Mouse (Mus musculus): ENCODE results near the gene Fbxl7.
A peak's percentile ranks its signal among the peaks of the same experiment; 100 is the strongest.
"Not testable (repeated sequence)": the region's sequence is repeated elsewhere in the genome, so short reads cannot be mapped to it uniquely, and the experiment has no call there.

Fbxl7 gene

DNA sequence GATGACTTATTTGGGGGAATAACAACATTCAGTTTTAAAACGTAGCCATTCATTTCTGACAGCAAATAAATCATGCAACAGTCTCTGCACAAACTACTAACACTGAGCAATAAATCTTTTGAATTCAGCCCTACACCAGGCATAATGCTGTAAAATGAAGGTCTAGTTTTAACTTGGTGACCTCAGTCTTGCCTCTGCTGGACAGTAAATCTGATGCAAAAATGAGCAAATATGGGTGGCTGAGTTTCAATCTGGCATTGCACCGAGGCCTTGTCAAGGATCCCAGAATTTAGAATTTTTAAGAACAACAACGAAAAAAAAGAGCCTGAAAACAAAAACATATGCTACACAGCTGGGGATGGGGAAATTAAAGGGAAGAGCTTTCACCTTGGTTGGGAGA, 85.8 kb downstream of the Fbxl7 start:
- DNase-seq (ENCODE audit: low spot score): no peak

DNA sequence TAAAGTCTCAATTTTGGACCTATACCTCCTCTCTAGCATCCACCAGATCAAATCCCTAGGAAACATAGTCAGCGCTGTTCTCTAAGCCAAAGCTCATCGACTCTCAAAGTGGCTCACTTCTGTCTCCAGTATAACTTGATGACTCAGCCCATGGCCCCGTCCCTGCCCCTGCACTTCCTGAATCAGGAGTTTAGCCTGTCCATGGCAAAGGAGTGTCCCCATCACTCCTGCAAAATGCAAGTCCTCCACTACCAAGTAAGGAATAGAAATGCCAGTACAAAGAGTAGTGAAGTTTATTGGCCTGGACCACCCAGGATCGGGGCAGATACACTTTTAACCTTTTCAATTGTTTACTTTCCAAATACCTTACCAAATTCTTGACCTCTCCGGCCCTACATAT, 91.3 kb downstream of the Fbxl7 start:
- DNase-seq (ENCODE audit: low spot score): no peak

- DNase-seq (ENCODE audit: low spot score): no peak
Observed at GRCm38 (mm10) chr15:26799457-26800021, 95.8 kb downstream of the Fbxl7 start.

GRCm38 (mm10) chr15:26795937-26796336, 99.4 kb downstream of the Fbxl7 start:
- DNase-seq (ENCODE audit: low spot score): no peak

- peak; percentile 67 for DNase-seq (ENCODE audit: low spot score)
Observed at GRCm38 (mm10) chr15:26795518-26795917, 99.9 kb downstream of the Fbxl7 start.

DNA sequence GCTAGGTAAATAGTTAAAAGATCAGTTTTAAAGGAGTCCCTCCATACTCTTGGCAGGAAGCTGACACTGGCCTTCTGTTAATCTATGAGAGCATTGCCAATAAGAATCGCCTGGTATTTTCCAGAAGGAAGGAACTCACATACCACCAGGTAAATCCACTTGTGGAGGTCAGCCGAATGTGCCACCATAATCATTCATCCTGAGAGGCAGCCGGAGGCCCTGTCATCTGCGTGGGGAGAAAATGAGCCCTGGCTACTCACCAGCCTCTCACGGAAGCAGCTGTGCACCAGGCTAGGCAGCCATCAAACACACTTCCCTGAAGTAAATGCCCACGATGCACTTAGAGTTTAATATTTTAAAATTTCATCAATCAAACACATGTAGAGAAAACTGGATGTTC, 108.2 kb downstream of the Fbxl7 start:
- no peak for DNase-seq (ENCODE audit: low spot score)

DNA sequence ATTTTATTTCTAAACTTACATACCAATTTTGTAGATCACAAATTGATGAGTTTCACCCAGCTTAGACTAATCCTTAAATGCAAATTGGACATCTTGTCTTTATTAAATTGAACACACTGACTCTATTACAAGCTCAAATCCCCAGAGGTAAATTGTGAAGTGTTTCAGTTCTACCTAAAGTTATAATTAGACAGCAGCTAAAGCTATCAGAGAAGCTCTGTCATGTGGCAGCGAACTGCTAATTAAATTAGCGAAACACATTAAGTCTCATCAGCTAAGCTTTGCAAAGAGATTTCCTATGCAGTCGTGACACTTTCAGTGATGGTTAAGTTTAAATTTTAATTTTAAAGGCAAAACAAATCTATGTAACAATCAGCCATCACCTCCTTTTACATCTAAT, 114.8 kb downstream of the Fbxl7 start:
- DNase-seq (ENCODE audit: low spot score): no peak

GRCm38 (mm10) chr15:26779129-26779528, 116.3 kb downstream of the Fbxl7 start:
- no peak for DNase-seq (ENCODE audit: low spot score)

- DNase-seq (ENCODE audit: low spot score): no peak
Observed at GRCm38 (mm10) chr15:26775720-26776119, 119.7 kb downstream of the Fbxl7 start.

DNA sequence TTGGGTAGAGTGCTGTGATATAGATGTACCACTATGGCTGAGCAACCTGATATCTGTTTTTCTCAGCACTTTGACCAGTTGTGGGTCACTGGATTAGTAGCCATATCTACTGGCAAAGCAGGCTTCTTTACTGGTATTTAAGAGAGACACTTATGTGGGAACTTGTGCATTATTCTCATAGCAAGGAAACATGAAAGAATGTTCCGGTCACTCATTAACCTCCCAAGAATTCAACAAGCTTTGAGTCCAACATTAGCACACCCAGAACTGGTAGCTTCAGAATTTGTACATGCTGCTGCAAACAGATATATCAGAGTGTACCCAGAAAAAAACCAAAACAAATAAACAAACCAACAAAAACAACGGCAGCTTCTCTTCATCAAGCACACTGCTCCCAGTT, 120.5 kb downstream of the Fbxl7 start:
- no peak for DNase-seq (ENCODE audit: low spot score)

GRCm38 (mm10) chr15:26761651-26762050, 133.7 kb downstream of the Fbxl7 start:
- DNase-seq (ENCODE audit: low spot score): no peak

GRCm38 (mm10) chr15:26748484-26748883, 146.9 kb downstream of the Fbxl7 start:
- no peak for DNase-seq (ENCODE audit: low spot score)

- DNase-seq (ENCODE audit: low spot score): no peak
Observed at GRCm38 (mm10) chr15:26732366-26732765, 163.0 kb downstream of the Fbxl7 start.

- no peak for DNase-seq (ENCODE audit: low spot score)
Observed at GRCm38 (mm10) chr15:26730760-26731159, 164.6 kb downstream of the Fbxl7 start.

DNA sequence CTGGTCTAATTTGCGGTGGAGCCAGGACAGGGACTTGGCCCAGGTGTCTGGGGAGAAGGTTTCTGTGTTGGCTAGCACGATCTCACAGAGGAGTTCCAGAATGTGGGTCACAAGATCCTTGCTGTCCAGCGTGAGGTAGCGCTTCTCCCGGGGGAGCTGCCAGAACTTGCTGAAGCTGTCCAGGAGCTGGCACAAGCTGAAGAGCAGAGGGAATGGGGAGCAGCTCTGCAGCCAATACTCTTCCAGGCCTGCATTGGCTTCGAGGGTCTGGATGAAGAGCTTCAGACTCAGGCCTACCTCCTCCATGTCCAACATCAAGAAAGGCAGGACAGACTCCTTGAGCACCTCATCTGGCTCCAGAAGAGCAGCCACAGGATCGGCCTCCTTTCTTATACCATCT, 166.0 kb downstream of the Fbxl7 start:
- DNase-seq (ENCODE audit: low spot score): not testable (repeated sequence)

DNA sequence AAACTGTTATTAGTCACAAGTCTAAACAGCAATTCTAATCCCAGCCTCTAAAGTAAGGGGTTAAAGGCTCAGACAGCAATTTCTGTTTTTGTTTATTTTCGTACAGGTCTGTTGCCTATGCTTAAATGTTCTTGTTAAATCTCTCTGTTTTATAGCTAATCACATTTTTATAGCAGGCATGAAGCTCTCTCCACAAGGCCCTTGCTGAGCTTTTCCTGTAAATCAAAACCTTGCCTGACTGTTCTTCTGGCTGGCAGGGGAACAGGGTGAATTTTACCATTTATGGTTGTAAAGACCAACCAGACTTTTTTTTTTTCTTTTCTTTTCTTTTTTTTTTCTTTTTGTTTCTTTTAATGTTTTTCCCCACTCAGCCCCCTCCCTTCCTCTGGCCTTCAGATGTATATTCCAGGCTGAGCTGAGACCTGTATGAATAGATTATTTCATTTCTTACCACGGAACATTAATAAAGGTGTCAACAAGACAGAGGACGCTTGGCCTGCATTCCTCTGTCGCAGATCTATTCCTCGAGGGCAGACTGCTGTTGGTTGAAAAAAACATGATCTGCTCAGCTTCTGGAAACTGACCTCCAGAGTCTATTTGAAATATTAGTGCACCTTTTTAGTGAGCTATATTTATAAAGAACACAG, 176.9 kb downstream of the Fbxl7 start:
- DNase-seq (ENCODE audit: low spot score): no peak

DNA sequence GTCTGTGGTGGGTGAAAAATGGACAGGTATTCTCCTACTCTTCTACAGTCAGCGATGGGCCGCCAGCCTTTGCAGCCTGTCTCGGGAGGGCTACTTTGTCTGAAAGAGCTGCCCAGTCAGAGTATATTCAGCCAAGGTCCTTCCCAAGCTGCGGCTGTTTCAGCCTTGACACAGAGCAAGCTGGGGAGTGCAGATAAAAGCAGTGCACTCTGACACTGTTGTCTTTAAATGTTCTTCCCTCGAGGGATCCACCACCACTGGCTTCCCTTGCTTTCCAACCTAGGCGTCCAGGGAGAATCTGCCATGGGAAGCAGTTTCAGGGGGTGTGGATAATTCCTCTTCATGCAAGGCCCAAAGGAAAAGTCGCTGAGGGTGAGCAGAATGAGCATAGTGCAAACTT, 177.4 kb downstream of the Fbxl7 start:
- no peak for DNase-seq (ENCODE audit: low spot score)

DNA sequence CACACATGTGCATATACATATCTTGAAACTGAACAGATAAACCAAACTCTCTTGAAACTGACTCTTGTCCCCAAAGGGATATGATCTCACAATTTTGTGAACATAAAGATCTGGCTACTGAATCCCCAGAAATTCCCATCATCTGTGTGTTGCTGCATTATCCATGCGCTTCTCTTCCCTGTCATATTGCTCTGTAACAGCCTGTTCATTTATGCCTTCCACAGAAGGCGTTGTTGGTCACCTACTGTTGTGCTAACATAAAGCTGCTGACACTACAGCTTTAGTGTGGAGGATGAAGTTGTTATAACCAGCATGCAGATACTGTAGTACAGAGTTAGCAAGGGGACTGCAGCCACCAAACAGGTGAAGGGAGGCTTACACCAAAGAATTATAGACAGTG, 179.2 kb downstream of the Fbxl7 start:
- no peak for DNase-seq (ENCODE audit: low spot score)

DNA sequence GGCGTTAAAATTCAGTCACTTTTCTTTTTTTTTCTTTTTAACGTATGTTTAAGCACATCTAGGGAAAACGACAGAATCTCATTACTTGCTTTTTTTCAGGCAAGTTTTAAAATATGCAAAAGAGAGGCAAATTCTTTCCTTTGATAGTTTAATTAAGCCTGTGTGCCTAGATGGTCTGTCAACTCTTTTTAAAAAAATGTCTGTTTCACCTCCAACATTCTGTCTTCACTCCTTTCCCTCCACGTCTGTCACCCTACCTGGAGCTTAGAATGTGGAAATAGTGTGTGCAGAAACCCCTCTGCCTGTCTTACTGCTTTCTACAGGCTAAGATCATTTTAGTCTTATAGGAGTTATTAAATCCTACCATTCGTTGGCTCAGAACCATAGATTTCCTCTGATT, 179.7 kb downstream of the Fbxl7 start:
- no peak for DNase-seq (ENCODE audit: low spot score)

DNA sequence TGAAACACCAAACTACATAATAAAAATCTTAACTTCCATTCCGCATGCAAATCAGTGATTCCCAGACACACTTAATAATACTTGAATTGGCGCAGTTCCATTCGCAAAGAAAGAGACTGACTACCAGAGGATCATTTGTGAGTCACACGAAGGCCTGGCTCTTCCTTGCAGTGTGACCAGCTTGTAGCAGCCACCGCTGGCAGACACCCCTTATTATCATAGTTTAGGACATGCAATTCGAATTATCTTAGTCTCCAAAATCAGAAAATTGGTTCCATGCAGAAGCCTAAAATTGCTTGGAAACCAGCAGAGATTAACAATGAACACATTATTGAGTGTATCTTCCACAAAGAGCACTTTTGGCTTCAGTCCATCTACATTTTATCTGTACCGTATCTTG, 183.1 kb downstream of the Fbxl7 start:
- no peak for DNase-seq (ENCODE audit: low spot score)

- no peak for DNase-seq (ENCODE audit: low spot score)
Observed at GRCm38 (mm10) chr15:26704966-26705365, 190.4 kb downstream of the Fbxl7 start.

- DNase-seq (ENCODE audit: low spot score): no peak
Observed at GRCm38 (mm10) chr15:26703156-26703840, 192.1 kb downstream of the Fbxl7 start.

DNA sequence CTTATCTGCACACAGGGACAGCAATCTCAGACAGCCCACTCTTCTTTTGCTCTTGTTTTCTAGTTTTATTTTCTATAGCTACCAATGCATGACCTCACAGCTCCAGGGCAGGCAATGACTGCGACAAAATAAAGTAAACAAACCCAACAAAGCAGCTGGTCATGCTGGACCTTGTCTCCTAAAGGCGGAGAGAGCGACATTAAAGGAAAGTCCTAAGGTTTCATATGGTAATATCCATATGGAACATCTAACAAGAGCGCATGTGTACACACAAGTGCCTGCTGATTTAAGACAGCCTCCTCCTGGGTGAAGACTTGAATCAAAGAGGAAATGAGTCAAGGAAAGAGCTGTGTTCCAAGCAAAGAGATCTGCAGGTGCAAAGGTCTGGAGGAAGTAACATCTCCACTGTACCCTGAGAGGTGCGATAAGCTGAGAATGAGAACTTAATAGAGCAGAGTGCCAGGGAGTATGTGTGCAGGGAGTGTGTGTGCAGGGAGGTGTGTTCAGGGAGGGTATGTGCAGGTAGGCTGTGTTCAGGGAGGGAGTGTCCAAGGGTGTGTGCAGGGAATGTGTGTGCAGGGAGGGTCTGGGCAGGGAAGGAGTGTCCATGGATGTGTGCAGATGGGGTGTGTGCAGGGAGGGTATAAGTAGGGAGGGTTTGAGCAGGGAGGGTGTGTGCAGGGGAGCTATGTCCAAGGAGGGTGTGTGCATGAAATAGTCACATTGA, 193.3 kb downstream of the Fbxl7 start:
- no peak for DNase-seq (ENCODE audit: low spot score)
